Mouse (Mus musculus): Measurements from ENCODE around the gene Rabgap1l.

- no peak for TF ChIP-seq POLR2A (IDR thresholded peaks at IDR 0.05; ENCODE audit: low read depth, low read length)
- TF ChIP-seq CTCF (IDR thresholded peaks at IDR 0.05; ENCODE audit: extremely low read depth, insufficient read depth, insufficient read length, insufficient replicate concordance), result no peak
Observed at GRCm38 (mm10) chr1:160244689-160245088, 548.3 kb downstream of the Rabgap1l start.

Measured in spleen, adult 2 months (tissue).